Mouse (Mus musculus): ENCODE data around the gene Polr2i.

The Polr2i gene

GRCm38 (mm10) chr7:30266780-30267179 lies 35.0 kb downstream of the Polr2i start:
- no peak for DNase-seq

GRCm38 (mm10) chr7:30269641-30270040 lies 37.9 kb downstream of the Polr2i start:
- no peak for DNase-seq

- no peak for DNase-seq
These were observed 42.6 kb downstream of the Polr2i start for GRCm38 (mm10) chr7:30274383-30274782.

GRCm38 (mm10) chr7:30278911-30279310 lies 47.2 kb downstream of the Polr2i start:
- DNase-seq, result no peak

- DNase-seq, result no peak
These were observed 47.8 kb downstream of the Polr2i start for GRCm38 (mm10) chr7:30279536-30279935.

- DNase-seq, result peak; percentile 89 to 90
These were observed 48.4 kb downstream of the Polr2i start, which contains the start of the genes Thap8 and Wdr62 for GRCm38 (mm10) chr7:30279951-30280669. TSS of gene Thap8 (plus strand) at chr7:30280094. TSS of gene Wdr62 (minus strand) at chr7:30280419.

GRCm38 (mm10) chr7:30280670-30281138 lies 49.0 kb downstream of the Polr2i start:
- DNase-seq, result peak; percentile 81 to 83

GRCm38 (mm10) chr7:30281522-30281921 lies 49.8 kb downstream of the Polr2i start:
- no peak for DNase-seq

GRCm38 (mm10) chr7:30282740-30283139 lies 51.0 kb downstream of the Polr2i start:
- DNase-seq, result no peak
